Mouse (Mus musculus): ENCODE measurements at regions not wholly inside any gene's neighbourhood (a gene's known extent, or its start where the extent isn't known, plus 50 kb on each side); places are given as distances from the start of the nearest gene placed in this dataset.

DNA sequence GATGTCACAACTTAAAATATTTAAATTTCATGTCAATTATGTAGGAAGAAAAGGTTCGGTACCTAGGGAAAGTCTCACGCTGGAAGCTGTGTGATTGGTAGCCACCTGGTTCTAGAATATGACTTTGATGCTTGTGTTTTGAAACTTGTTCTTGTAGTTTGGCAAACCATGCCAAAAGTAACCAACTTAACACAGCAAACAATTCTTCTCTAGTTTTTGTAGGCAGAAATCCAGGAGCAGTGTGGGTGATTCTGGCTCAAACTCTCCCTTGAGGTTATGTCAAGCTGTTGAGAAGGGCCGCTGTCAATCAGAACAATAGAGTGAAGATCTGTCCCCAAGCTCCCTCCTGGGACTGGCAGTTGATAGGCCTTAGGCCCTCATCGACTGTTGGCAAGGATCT, 163.5 kb downstream of the Gm9376 start:
- TF ChIP-seq CTCF (conservative IDR thresholded peaks at IDR 0.05; ENCODE audit: insufficient read depth, insufficient read length, low read depth, low read length) (no peak), POLR2A (IDR thresholded peaks at IDR 0.05; ENCODE audit: low read depth, low read length) (no peak)

Measured in kidney, adult 2 months (tissue).